In genomic region chr8:6657451-6657990, GRCm38 (mm10) we compare ENCODE assay signal across 12 mouse cellular contexts.
"Had no signal": no experiment of that assay in that cellular context is flagged by ENCODE, and none has a peak within 500 bp of the region (broad histone marks: within the 10 kb centered on the region; RNA-seq: fewer than 3 reads in every experiment).

No protein-coding gene starts in this region.

- ATAC-seq: liver, postnatal 0 days; midbrain, embryonic 15.5 days had no signal

- H3K9me3 ChIP-seq: liver, embryonic 13.5 days; megakaryocyte, embryonic 14.5 days; midbrain, embryonic 15.5 days; neural tube, embryonic 12.5 days had no signal

- H3K27me3 ChIP-seq: liver, embryonic 13.5 days; megakaryocyte, embryonic 14.5 days; midbrain, embryonic 15.5 days; neural tube, embryonic 12.5 days had no signal

- H3K27ac ChIP-seq: liver, embryonic 13.5 days; macrophage; midbrain, embryonic 15.5 days; neural tube, embryonic 12.5 days; stomach, postnatal 0 days had no signal

- H3K36me3 ChIP-seq: liver, embryonic 13.5 days; midbrain, embryonic 15.5 days; neural tube, embryonic 12.5 days had no signal

- H3K4me2 ChIP-seq: liver, embryonic 13.5 days; midbrain, embryonic 11.5 days; midbrain, embryonic 15.5 days; neural tube, embryonic 12.5 days had no signal

- H3K4me3 ChIP-seq: liver, embryonic 13.5 days; megakaryocyte, embryonic 14.5 days; midbrain, embryonic 15.5 days; neural tube, embryonic 12.5 days had no signal

- DNase-seq: kidney, adult 8-10 months; kidney, postnatal 36 days; liver; liver, embryonic 13.5 days; liver, postnatal 0 days; thymus, postnatal 14 days had no signal

- H3K9ac ChIP-seq: liver, embryonic 13.5 days; liver, postnatal 0 days; midbrain, embryonic 15.5 days; neural tube, embryonic 12.5 days had no signal

- H3K4me1 ChIP-seq: liver, embryonic 13.5 days; megakaryocyte, embryonic 14.5 days; midbrain, embryonic 15.5 days; neural tube, embryonic 12.5 days had no signal
